Mouse (Mus musculus) urinary bladder, postnatal 14 days (tissue): Measurements from ENCODE around the gene Spred2.

Experiments
- DNase-seq: peaks from one replicate; pipeline ENCODE4 v3.0.0; 2021; ENCODE audit warnings: low spot score

Spred2 gene

GRCm38 (mm10) chr11:19923888-19924756 is at the start of gene Spred2:
Gene Spred2, plus strand, starts transcription at chr11:19924375.
- DNase-seq: peak; percentile 88

DNA sequence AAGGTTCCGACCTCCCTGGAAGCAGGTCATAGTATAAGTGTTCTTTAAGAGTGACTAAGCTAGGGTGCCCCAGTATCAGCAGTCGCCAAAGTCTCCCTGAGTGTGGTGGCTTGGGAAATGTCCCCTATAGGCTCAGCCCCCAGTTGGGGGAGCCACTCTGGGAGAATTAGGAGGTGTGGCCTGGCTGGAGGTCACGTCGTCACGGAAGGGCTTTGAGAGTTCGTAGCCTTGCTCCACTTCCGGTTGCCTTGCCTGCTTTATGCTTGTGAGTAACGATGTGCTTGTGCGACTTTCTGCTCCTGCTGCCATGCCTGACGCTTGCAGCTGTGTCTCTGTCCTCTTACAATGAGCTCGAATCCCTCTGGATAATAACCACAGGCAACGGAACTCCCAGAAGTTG is 48.6 kb upstream of the Spred2 start:
- DNase-seq: no peak

- DNase-seq: no peak
Measured at GRCm38 (mm10) chr11:19875964-19876363, 48.2 kb upstream of the Spred2 start.

DNA sequence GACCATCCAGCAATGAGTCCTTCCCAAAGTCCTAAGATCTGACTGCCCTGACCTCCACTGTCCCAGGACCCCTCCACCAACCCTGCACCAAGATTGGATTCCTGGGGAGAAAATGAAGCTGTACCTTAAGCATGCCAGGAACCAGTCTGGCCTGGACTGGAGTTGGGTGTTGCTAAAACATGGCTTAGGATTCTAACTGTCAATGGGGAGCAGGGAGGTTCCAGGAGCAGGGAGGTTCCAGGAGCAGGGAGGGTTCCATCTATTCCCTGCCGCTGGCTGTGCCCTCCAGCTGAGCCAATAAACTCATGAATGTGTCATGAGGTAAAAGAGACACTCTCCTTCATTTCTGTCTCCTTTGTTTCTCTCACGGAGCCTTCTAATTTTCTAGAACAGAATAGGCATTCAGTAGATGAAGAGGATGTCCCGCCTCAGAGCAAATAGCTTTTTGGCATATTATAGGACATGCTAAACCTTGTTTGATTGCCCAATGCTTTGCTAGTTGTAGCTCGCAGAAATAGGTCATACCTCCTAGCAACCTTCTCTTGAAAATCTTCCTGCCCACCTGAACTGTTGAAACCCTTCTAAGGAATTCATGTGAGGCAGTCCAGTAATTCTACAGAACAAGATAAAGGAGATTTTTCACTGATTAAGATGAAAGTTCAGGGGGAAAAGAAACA is 46.8 kb upstream of the Spred2 start:
- DNase-seq: peak; percentile 13

GRCm38 (mm10) chr11:19881342-19881741 is 42.8 kb upstream of the Spred2 start:
- DNase-seq: no peak

GRCm38 (mm10) chr11:19890700-19891406 is 33.3 kb upstream of the Spred2 start:
- no peak for DNase-seq

DNA sequence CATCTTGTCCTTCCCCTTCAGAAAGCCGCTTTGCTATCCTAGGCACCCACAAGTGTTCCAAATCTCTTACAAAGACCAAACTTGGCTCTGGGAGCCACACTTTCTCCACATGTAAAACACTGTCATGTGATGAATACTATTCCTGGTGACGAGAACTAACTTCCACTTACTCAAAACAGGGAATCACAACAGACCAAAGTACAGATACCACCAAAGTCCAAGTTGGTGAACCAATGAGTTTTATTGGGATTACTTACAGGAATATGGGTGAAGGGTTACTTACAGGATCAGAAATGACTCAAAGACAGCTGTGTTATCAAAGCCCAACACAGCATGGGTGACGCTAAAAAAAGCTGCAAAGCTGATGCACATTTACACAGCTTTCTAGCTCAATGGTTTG is 30.9 kb upstream of the Spred2 start:
- DNase-seq: no peak

DNA sequence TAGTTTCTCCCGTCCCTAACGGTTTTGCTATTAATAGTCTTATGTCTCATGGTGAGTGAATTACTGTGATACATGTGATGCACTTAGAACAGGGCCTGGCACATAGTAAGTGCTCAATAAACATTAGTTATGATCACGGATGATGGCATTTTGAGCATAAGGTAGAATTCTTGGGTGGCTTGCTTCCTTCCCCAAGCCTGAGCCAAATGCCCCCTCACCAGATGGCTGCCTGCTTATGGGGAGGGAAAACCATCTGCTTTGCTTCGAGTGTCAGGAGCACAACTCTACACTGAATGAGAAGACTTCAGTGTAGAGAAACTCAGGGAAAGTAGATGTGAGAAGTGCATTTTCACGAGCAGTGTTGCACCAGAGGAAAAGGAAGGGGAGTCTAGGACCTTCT is 24.6 kb upstream of the Spred2 start:
- DNase-seq: no peak

- no peak for DNase-seq
Measured at GRCm38 (mm10) chr11:19900712-19901111, 23.5 kb upstream of the Spred2 start.

GRCm38 (mm10) chr11:19911216-19911615 is 13.0 kb upstream of the Spred2 start:
- no peak for DNase-seq

DNA sequence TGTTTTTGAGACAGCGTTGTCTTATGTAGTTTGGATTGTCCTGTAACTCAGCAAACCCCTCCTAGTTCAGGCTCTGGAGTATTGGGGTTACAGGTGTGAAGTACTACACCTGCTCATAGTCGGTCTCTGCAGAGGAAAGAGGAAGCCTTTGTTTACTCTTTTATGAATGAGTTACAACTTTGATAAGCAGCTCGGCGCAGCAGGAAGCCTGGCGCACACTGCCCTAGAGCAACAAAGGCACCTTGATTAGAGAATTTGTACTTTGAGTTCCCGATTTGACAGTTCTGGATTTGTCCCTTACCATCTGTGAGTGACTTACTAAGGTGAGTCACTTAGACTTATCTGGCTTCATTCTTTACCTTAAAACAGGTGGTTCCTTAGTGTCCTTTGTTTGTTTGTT is 12.0 kb upstream of the Spred2 start:
- DNase-seq: no peak

GRCm38 (mm10) chr11:19912661-19913060 is 11.5 kb upstream of the Spred2 start:
- DNase-seq: no peak

GRCm38 (mm10) chr11:19913761-19914160 is 10.4 kb upstream of the Spred2 start:
- no peak for DNase-seq

- DNase-seq: peak; percentile 35
Measured at GRCm38 (mm10) chr11:19917381-19918245, 6.6 kb upstream of the Spred2 start.

GRCm38 (mm10) chr11:19918246-19918540 is 6.0 kb upstream of the Spred2 start:
- no peak for DNase-seq

DNA sequence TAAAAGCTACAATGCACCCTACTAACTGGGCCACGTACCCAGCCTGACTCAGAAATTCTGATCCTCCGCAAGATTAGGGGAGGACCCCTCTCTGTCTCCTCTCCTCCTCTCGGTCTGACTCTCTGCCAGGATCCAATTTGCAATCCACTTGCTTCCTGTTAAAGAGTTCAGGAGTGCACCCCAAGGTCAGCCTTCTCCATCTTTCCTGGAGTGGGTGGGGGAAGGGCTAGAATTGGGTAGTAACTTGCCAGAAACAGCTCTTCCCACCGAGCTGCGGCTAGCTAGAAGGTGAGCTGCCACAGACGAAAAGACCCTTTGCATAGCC is 4.8 kb upstream of the Spred2 start:
- peak; percentile 49 for DNase-seq

GRCm38 (mm10) chr11:19919785-19920671 is 4.1 kb upstream of the Spred2 start:
- peak; percentile 87 for DNase-seq

- no peak for DNase-seq
Measured at GRCm38 (mm10) chr11:19921723-19922122, 2.5 kb upstream of the Spred2 start.

GRCm38 (mm10) chr11:19922208-19922607 is 2.0 kb upstream of the Spred2 start:
- no peak for DNase-seq

GRCm38 (mm10) chr11:19924757-19925148 is 578 bp downstream of the Spred2 start:
- DNase-seq: peak; percentile 40
